Mouse (Mus musculus) cerebellum, adult 18-20 months (tissue): ENCODE measurements at regions not wholly inside any gene's neighbourhood (a gene's known extent, or its start where the extent isn't known, plus 50 kb on each side); places are given as distances from the start of the nearest gene placed in this dataset.
A peak's percentile ranks its signal among the peaks of the same experiment; 100 is the strongest.
"Not testable (repeated sequence)": the region's sequence is repeated elsewhere in the genome, so short reads cannot be mapped to it uniquely, and the experiment has no call there.

ENCODE experiments used
- DNase-seq, 2 experiments: peaks; one replicate each; pipeline ENCODE4 v3.0.0; 2021

GRCm38 (mm10) chr9:116425400-116425799 is 250.2 kb upstream of the Tgfbr2 start:
- not testable (repeated sequence) for DNase-seq

- no peak for DNase-seq
These were observed 239.9 kb upstream of the Tgfbr2 start for GRCm38 (mm10) chr9:116415021-116415420.

GRCm38 (mm10) chr9:116411067-116411466 is 235.9 kb upstream of the Tgfbr2 start:
- no peak for DNase-seq

GRCm38 (mm10) chr9:116410461-116410860 is 235.3 kb upstream of the Tgfbr2 start:
- no peak for DNase-seq

GRCm38 (mm10) chr9:116408116-116408515 is 233.0 kb upstream of the Tgfbr2 start:
- DNase-seq = no peak

GRCm38 (mm10) chr9:116405051-116405450 is 229.9 kb upstream of the Tgfbr2 start:
- DNase-seq = no peak

GRCm38 (mm10) chr9:116401821-116402220 is 226.7 kb upstream of the Tgfbr2 start:
- no peak for DNase-seq

GRCm38 (mm10) chr9:116400270-116400669 is 225.1 kb upstream of the Tgfbr2 start:
- no peak for DNase-seq

- no peak for DNase-seq
These were observed 224.1 kb upstream of the Tgfbr2 start for GRCm38 (mm10) chr9:116399296-116399695.

- no peak for DNase-seq
These were observed 217.1 kb upstream of the Tgfbr2 start for GRCm38 (mm10) chr9:116392258-116392657.

GRCm38 (mm10) chr9:116389781-116390180 is 214.6 kb upstream of the Tgfbr2 start:
- no peak for DNase-seq

GRCm38 (mm10) chr9:116388863-116389262 is 213.7 kb upstream of the Tgfbr2 start:
- no peak for DNase-seq

- no peak for DNase-seq
These were observed 212.9 kb upstream of the Tgfbr2 start for GRCm38 (mm10) chr9:116388025-116388424.

GRCm38 (mm10) chr9:116384176-116385076 is 209.3 kb upstream of the Tgfbr2 start:
- peak in 1 of 2 experiments; percentile 12 for DNase-seq

- no peak for DNase-seq
These were observed 208.4 kb upstream of the Tgfbr2 start for GRCm38 (mm10) chr9:116383411-116384101.

GRCm38 (mm10) chr9:116377706-116378105 is 202.5 kb upstream of the Tgfbr2 start:
- DNase-seq = no peak

GRCm38 (mm10) chr9:116375658-116376357 is 200.6 kb upstream of the Tgfbr2 start:
- DNase-seq = peak; percentile 5 to 8

GRCm38 (mm10) chr9:116374343-116374742 is 199.2 kb upstream of the Tgfbr2 start:
- DNase-seq = no peak

- DNase-seq = no peak
These were observed 198.2 kb upstream of the Tgfbr2 start for GRCm38 (mm10) chr9:116373396-116373795.

- no peak for DNase-seq
These were observed 194.0 kb upstream of the Tgfbr2 start for GRCm38 (mm10) chr9:116369059-116369718.

- DNase-seq = no peak
These were observed 191.6 kb upstream of the Tgfbr2 start for GRCm38 (mm10) chr9:116366713-116367112.

GRCm38 (mm10) chr9:116366193-116366592 is 191.0 kb upstream of the Tgfbr2 start:
- DNase-seq = no peak

- no peak for DNase-seq
These were observed 190.5 kb upstream of the Tgfbr2 start for GRCm38 (mm10) chr9:116365701-116366100.
